Mouse (Mus musculus) activated CD4-positive, CD25-positive, alpha-beta regulatory T cell, adult 4 months (primary cell): ENCODE results near the gene Ube2u. TPM values are rescaled to one million over a fixed set of nuclear protein-coding genes. Genes with fewer than 3 reads are reported as not detected.

ENCODE experiments used
- ATAC-seq: one replicate; pipeline ENCODE4 v1.8.0; 2017
- polyA plus RNA-seq, 2 experiments: library from polyadenylated mRNA; unstranded; fragments of 100-300 nt; shearing (Covaris generic); gene quantifications; one replicate each; pipeline ENCODE4 v1.2.1; 2017

Ube2u gene
- polyA plus RNA-seq, 2 experiments from 2014 or later = not detected

GRCm38 (mm10) chr4:100553296-100553695, 74.6 kb downstream of the Ube2u start:
- ATAC-seq = no peak

- no peak for ATAC-seq
These were observed 109.9 kb downstream of the Ube2u start for GRCm38 (mm10) chr4:100588236-100589206.

- ATAC-seq = no peak
These were observed 117.1 kb downstream of the Ube2u start for GRCm38 (mm10) chr4:100595771-100596170.

- no peak for ATAC-seq
These were observed 118.0 kb downstream of the Ube2u start for GRCm38 (mm10) chr4:100596630-100597029.

- ATAC-seq = no peak
These were observed 118.4 kb downstream of the Ube2u start for GRCm38 (mm10) chr4:100597049-100597448.
